Mouse (Mus musculus): ENCODE data around the gene Zfp385b.

GRCm38 (mm10) chr2:77515011-77515410 is 304.4 kb downstream of the Zfp385b start:
- TF ChIP-seq CTCF (IDR thresholded peaks at IDR 0.05; ENCODE audit: borderline replicate concordance, insufficient read depth, low read depth, low read length) (no peak), POLR2A (IDR thresholded peaks at IDR 0.05; ENCODE audit: borderline replicate concordance, insufficient read depth, low read length) (no peak)

Data from cerebellum, adult 2 months (tissue).